Mouse (Mus musculus): Measurements from ENCODE around the gene Tmprss4.

Tmprss4 gene

DNA sequence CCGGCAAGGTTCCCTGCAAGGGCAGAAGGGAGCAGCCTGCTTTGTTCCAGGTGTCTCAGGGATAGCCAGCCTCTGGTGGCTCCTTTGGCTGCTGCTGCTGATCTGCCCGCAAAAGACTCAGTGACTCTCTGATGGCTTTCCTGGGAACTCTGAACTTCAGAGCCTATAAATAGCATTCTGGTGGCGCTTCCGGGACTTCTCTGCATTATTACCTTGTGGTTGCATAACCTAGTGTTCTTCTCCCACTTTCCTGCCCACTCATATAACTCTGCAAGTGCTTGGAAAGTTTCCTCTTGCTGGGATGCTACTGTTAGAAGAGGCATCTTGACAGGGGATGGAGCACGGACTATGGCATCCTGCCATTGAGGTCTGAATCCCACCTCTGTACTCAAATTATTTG, 6.3 kb downstream of the Tmprss4 start:
- DNase-seq (ENCODE audit: low spot score in 2 of 2) = no peak

GRCm38 (mm10) chr9:45196125-45196830, 7.6 kb downstream of the Tmprss4 start:
- DNase-seq (ENCODE audit: low spot score in 2 of 2) = no peak

DNA sequence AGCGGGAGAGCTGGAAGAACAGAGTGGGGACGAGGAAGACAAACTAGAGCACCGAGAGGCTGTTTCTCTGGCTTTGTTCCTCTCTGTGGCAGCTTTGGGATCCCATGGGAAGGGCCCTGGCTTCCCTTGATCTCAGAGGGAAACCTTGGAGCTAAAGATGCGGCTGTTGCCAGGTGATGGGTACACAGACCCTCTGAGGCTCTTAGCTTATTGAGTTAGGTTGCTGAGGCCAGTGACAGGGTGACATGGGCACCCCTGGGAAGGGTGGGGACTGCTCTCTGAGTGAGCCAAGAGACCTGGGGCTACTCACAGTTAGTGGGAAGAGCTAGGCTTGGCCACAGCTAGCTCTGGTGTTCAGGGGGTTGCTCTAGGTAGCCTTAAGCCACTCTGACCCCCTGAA, 8.4 kb downstream of the Tmprss4 start:
- DNase-seq (ENCODE audit: low spot score in 2 of 2) = no peak

DNA sequence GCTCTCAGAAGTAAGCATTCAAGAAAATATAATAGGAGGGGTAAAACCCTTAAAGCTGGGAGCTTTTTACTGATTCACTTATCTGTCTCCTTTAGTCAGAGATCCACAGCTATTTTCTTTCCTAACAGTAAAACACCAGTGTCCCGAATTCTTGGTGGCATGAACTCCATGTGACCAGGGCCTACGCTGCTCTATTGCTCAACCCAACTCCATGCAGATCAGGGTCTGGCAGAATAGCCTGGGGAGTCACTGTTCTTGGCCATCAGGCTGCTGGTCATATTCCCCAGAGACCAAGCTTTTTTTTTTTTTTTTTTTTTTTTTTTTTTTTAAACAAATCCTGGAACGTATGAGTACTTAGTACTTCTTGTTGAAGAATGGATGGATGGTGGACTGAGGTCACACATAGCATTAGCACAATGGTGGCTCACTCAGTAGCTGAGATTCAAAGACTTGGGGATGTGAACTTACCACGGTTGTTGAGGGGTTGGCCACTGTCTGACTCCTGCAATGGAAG, 14.2 kb downstream of the Tmprss4 start:
- no peak for DNase-seq (ENCODE audit: low spot score in 2 of 2)

DNA sequence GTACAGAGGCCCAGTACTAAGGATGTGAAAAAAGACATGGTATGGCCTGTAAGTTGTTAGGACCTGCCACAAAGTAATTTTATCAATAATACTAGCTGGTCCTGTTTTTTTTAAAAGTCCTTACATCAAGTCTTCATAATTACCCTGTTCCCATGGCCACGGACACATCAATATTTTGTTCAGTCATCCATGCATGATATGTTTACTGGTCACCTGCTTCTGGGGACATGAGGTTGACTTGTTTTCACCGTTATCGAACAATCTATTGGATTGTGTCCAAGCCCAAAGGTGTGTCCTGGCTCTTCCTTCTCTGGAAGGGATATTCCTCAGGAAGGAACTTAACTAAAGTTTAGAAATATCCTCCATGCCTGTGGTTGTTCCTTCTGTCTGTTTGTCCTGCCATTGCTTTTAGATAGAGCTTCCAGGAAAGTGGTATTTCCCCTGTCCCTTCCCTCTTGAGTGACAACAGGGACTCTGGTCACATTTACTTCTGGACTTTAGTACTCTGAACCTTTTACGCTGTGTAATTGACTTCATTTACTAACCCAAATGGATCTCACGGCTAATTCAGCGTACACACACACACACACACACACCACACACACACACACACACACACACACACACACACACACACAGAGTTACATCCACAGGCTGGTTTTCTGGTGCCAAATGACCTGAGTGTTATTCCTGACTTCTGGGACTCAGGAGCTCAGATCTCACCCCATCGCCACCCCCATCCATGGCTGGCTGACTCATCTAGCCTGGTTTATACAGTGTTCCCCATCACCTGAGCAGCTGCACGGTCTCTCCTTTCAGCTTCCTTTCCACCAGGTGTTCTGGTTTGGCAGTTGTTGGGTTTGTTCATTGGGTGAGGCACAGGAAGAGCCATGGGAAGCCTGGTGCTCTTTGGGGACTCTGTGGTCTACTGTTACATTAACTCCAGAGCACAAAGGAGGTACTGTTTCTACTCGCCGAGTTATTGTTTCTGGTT, 15.0 kb downstream of the Tmprss4 start:
- DNase-seq (ENCODE audit: low spot score in 2 of 2) = no peak

- DNase-seq (ENCODE audit: low spot score in 2 of 2) = peak; percentile 70 to 86
Observed at GRCm38 (mm10) chr9:45185250-45185649, 18.6 kb downstream of the Tmprss4 start.

DNA sequence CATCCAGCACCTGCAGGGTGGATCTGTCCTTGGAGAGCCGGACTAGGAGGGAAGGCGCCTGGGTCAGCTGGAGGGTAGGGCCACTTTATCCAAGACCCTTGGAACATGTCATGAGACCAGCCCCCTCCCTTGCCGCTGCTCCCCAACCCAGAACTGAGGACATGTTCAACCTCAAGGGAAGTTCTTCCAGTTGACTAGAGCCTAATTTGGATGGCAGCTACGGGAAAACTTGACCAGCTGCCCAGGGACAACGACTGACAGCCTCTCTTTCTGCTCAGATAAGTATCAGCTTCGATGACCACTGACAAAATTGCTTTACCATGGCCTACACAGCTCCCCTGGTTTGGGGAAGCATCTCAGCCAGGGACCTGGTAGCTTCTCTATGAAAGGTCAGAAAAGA, 20.6 kb downstream of the Tmprss4 start:
- DNase-seq (ENCODE audit: low spot score in 2 of 2) = no peak

DNA sequence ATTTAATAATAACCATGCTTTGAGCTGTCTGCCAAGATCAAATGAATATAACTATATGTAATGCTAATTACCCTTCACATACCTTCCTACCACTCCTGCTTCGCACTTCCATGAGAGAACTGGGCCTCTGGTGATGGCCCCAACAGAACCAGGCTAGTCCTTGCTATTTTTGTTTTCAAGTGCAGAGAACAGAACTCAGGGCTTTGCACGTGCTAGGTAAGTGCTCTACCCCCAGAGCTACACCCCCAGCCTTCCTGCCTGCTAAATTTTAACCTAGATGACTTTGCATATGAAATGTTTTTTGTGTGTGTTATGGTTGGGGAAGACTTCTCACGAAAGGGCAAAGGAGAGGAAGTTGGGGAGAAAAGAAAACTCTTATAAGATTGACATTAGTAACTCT, 21.4 kb downstream of the Tmprss4 start:
- peak in 1 of 2 experiments; percentile 28 for DNase-seq (ENCODE audit: low spot score in 2 of 2)

GRCm38 (mm10) chr9:45181770-45182169, 22.1 kb downstream of the Tmprss4 start, which contains the start of gene BC049352:
Gene BC049352 (plus strand): TSS chr9:45182007.
- DNase-seq (ENCODE audit: low spot score in 2 of 2) = peak in 1 of 2 experiments; percentile 52

DNA sequence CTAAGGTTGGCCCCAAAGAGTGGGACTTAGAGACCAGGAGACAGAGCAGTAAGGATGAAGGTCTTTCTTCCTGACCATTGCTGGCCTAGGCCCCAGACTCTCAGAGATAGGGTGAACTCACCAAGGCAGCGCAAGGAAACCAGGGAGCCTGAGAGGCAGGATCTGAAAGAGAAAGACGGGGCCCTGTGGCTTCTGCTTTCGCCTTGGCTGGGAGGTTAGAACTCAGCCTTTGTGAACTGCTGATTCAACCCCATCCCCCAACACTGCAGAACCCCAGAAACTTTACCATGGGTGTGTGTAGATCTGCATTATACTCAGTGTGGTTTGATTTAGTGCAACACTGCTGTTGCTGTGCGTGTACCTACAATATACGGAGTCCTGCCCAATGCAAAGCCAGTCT, 24.6 kb downstream of the Tmprss4 start:
- no peak for DNase-seq (ENCODE audit: low spot score in 2 of 2)

- no peak for DNase-seq (ENCODE audit: low spot score in 2 of 2)
Observed at GRCm38 (mm10) chr9:45173475-45173874, 30.4 kb downstream of the Tmprss4 start.

DNA sequence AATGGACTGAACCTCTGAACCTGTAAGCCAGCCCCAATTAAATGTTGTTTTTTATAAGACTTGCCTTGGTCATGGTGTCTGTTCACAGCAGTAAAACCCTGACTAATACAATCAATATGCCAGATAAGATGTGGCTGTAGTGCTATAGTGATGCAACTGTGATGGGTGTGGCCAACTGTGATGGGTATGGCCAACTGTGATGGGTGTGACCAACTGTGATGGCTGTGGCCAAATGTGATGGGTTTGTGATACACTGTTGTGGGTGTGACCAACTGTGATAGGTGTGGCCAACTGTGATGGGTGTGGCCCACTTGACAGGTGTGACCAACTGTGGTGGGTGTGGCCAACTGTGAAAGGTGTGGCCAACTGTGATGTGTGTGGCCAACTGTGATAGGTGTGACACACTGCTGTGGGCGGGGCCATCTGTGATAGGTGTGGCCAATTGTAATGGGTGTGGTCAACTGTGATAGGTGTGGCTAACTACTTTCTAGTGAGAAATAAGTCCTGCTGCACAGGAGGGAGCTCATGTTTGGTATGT, 32.8 kb downstream of the Tmprss4 start:
- DNase-seq (ENCODE audit: low spot score in 2 of 2) = no peak

DNA sequence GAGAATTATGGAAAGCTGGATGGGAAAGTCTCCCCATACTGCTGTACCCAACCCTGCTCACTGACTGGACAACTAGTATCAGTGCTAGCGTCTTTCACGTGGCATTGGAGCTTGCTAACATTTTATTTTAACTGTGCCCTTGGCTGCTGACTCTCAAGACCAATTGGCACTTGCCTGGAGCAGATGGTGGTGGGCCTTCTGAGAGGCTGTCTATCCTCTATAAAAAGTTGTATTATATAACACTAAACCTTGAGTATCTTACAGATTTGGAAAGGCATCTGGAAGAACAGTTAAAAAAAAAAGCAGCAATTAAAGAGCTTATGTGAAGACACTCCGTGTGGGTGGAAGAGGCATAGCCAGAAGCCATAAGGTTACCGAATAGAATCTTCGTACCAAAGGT, 33.7 kb downstream of the Tmprss4 start:
- peak; percentile 58 to 88 for DNase-seq (ENCODE audit: low spot score in 2 of 2)

DNA sequence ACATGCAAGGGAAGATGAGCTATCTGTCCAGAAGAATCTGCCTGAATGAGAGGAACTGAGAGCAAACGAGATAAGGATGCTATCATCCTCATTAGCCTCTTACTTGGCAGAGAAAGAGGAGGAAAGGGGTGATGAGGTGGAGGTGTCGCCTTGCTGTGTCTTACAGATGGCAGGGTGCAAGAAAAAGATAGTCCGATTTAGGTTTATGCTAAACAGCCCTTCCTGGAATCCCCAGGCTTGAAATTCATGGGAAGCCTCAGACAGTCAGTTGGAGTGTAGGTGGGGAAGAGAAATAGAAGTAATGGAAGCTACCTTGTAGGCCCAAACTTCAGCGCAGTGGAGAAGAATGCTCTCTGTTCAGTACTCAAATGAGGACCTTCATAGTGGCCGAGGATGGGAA, 36.0 kb downstream of the Tmprss4 start:
- peak in 1 of 2 experiments; percentile 63 for DNase-seq (ENCODE audit: low spot score in 2 of 2)

- DNase-seq (ENCODE audit: low spot score in 2 of 2) = no peak
Observed at GRCm38 (mm10) chr9:45153361-45153760, 50.5 kb downstream of the Tmprss4 start.

DNA sequence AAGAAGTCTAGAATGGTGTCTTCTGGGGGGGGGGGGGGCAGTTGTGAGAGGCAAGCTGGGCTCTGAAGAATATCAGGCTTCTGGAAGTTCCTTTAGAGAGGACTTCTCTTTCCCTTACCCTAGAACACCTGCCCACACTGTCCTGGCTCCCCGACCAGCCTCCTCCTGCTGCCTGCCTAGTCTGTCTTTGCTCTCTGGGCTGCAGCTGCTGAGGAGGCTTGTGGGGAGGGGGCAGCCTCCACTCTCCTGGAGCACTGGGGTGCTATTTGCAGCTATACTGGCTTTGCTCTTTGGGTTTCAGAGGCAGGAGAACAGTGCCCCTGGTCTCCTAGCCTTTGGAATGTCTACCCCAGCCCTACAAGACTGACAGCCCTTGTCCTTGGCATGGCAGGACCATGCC, 53.0 kb downstream of the Tmprss4 start:
- no peak for DNase-seq (ENCODE audit: low spot score in 2 of 2)

GRCm38 (mm10) chr9:45146267-45146597, 57.7 kb downstream of the Tmprss4 start:
- DNase-seq (ENCODE audit: low spot score in 2 of 2) = peak; percentile 84 to 85

- peak; percentile 44 to 48 for DNase-seq (ENCODE audit: low spot score in 2 of 2)
Observed at GRCm38 (mm10) chr9:45145533-45146266, 58.2 kb downstream of the Tmprss4 start.

DNA sequence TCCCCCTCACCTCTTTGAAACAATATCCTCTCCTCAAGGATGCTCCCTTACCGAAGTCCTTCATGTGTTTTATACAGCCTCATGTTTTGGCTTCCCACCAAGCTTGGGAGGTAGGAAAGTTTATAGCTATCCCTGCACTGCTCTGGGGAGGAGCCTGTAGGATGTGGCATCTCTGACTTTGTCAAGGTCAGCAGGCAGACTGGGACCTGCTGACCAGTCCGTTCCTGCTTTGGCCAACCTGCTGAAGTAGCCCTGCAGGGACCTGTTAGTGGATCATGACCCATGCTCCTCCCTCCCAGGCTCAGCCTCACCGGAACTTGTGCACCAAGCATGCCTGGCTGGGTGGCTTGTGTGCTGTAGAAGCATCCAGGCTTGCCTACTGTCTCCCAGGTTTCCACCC, 61.2 kb downstream of the Tmprss4 start:
- DNase-seq (ENCODE audit: low spot score in 2 of 2) = no peak

GRCm38 (mm10) chr9:45140945-45141344, 62.9 kb downstream of the Tmprss4 start:
- DNase-seq (ENCODE audit: low spot score in 2 of 2) = no peak

DNA sequence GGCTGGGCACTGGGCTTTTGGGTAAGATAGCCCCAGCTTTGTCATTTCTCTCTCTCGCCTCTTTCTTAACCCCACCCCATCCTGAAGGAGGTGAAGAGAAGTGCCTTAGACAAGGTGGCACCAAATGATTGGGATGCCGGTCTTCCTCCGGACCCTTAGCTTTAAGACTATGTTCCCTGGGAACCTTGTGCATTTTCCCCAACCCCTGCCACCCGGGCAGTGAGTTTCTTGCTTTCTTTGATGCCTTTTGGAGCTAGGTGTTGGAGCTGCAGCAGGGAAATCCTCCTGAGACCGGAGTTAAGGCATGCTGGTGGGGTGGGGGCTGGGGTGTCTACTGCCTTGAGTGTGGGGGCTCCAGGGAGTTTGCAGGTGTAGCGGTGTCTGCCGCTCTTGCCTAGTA, 64.8 kb downstream of the Tmprss4 start:
- no peak for DNase-seq (ENCODE audit: low spot score in 2 of 2)

All from frontal cortex, postnatal 36 days (tissue).